Mouse (Mus musculus) kidney, embryonic 15.5 days (tissue): ENCODE measurements around the gene Pea15a. TPM values are rescaled to one million over a fixed set of nuclear protein-coding genes. Genes with fewer than 3 reads are reported as not detected.

Source experiments
- ATAC-seq: fragments of 200-750 bp; cut with Nextera tagmentation; replicated peaks from 2 replicates; pipeline ENCODE4 v1.8.0; 2017; ENCODE audit warnings: moderate TSS enrichment; ENCODE audit not compliant: low FRiP score
- H3K27ac ChIP-seq: fragments of 300-500 bp; sonication (generic); 2 replicates; pipeline ENCODE4 v1.5.1; 2015; ENCODE audit warnings: mild to moderate bottlenecking, inconsistent platforms
- H3K27me3 ChIP-seq: fragments of 300-500 bp; sonication (generic); 2 replicates; pipeline ENCODE4 v1.6.1; 2015; ENCODE audit warnings: inconsistent platforms
- H3K36me3 ChIP-seq: fragments of 300-500 bp; sonication (generic); 2 replicates; pipeline ENCODE4 v1.6.1; 2015; ENCODE audit warnings: inconsistent platforms
- H3K4me1 ChIP-seq: fragments of 300-500 bp; sonication (generic); 2 replicates; pipeline ENCODE4 v1.6.1; 2015; ENCODE audit warnings: inconsistent platforms
- H3K4me2 ChIP-seq: fragments of 300-500 bp; sonication (generic); 2 replicates; pipeline ENCODE4 v1.6.1; 2015; ENCODE audit warnings: moderate library complexity, mild to moderate bottlenecking, inconsistent platforms
- H3K4me3 ChIP-seq: fragments of 300-500 bp; sonication (generic); replicated peaks from 2 replicates; pipeline ENCODE4 v1.5.1; 2015; ENCODE audit warnings: mild to moderate bottlenecking, inconsistent platforms
- H3K9ac ChIP-seq: fragments of 300-500 bp; sonication (generic); 2 replicates; pipeline ENCODE4 v1.6.1; 2015; ENCODE audit warnings: mild to moderate bottlenecking, inconsistent platforms
- H3K9me3 ChIP-seq: fragments of 300-500 bp; sonication (generic); replicated peaks from 2 replicates; pipeline ENCODE4 v1.6.1; 2016; ENCODE audit warnings: inconsistent platforms
- WGBS: fragments of 180-500 bp; shearing (Covaris S2); methylation state at CpG from one replicate; pipeline ENCODE4 v1.1.7; 2015; ENCODE audit warnings: mixed read lengths; 5-methylcytosine and 5-hydroxymethylcytosine counted together
- polyA plus RNA-seq: library from polyadenylated mRNA; unstranded; fragments of >200 nt; fragmentation: Nextera tagmentation; extraction: Ambion mirVana; gene quantifications from 2 replicates; pipeline ENCODE4 v1.2.1, GENCODE M21; 2015

The Pea15a gene
- polyA plus RNA-seq, 1 experiment from 2014 or later, result 124 TPM

DNA sequence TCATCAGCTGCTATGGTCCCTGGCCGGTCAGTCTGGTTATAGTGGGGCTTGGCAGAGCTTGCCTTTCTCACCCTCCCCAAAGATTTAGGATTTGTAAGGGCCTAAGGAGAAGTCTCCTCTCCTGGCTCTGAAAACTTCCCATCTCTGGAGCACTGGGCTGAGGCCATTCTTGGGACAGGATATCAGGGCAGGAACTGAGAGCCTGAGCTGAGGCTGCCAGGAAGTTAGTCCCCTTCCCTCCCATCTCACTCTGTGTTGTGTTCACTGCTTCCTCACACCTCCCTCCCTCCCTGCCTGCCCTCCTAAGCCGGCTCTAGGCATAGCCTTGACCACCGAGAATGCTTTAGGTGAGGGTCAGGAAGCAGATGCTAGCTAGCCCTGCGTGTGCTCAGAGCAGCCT lies 3.0 kb downstream of the Pea15a start:
- no peak overlapping the region for H3K4me3 ChIP-seq
- H3K9ac ChIP-seq, result no peak overlapping the region
- no peaks in the 10 kb centered on the region for H3K27me3 ChIP-seq
- WGBS, result 10% methylated on average over 4 of the region's 4 CpGs
- peak overlapping the region; percentile 87 for H3K27ac ChIP-seq
- H3K4me1 ChIP-seq, result peaks cover 77% of the 10 kb centered on the region
- ATAC-seq, result no peak
- peak overlapping the region; percentile 64 for H3K4me2 ChIP-seq
- no peaks in the 10 kb centered on the region for H3K9me3 ChIP-seq
- H3K36me3 ChIP-seq, result peaks cover 34% of the 10 kb centered on the region

DNA sequence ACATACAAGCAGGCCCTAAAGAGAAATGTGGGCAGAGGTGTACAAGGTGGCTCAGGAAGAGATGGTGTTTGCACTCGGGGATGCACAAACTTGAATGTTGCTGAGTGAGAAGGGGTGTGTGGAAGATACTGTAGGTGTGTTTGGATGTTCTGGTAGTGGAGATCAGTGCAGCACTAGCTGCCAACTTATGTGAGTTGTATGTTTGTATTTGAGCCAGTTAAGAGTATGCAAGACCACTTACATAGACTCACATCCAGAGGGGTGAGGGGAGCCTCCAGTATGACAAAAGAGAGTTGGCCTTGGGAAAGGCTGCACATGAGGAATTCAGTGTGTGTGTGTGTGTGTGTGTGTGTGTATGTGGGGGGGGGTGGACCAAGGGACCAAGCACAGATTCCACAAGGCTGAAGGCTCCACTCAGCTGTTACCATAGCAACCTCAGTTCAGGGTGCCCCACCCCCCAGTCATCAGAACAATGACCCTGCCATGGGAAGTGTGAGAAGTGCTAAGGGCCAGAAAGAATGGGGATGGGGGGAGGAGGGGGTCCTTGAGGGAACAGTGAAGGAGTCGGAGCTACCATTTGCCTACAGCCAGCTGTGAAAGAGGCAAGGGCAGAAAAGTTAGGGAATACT lies 3.6 kb downstream of the Pea15a start:
- Histone ChIP-seq H3K27me3 (no peaks in the 10 kb centered on the region), H3K27ac (peak overlapping the region; percentile 87), H3K4me2 (peak overlapping the region; percentile 32), H3K36me3 (peaks cover 39% of the 10 kb centered on the region), H3K4me1 (peaks cover 77% of the 10 kb centered on the region), H3K4me3 (no peak overlapping the region), H3K9ac (0 out of 2 replicates have a peak overlapping the region, but pooled peaks have one; percentile 24), H3K9me3 (no peaks in the 10 kb centered on the region)
- 25% methylated on average over 2 of the region's 2 CpGs for WGBS
- no peak for ATAC-seq

GRCm38 (mm10) chr1:172201967-172202880 lies 4.4 kb downstream of the Pea15a start:
- ATAC-seq, result no peak
- H3K27ac ChIP-seq, result peak overlapping the region; percentile 87
- peaks cover 47% of the 10 kb centered on the region for H3K36me3 ChIP-seq
- H3K4me3 ChIP-seq, result no peak overlapping the region
- H3K27me3 ChIP-seq, result no peaks in the 10 kb centered on the region
- 31% methylated on average over 14 of the region's 14 CpGs for WGBS
- H3K4me1 ChIP-seq, result peaks cover 72% of the 10 kb centered on the region
- H3K9ac ChIP-seq, result peak overlapping the region; percentile 24; the same call in 1 of the 2 replicates
- H3K9me3 ChIP-seq, result no peaks in the 10 kb centered on the region
- H3K4me2 ChIP-seq, result peak overlapping the region; percentile 32

- Histone ChIP-seq H3K36me3 (peaks cover 60% of the 10 kb centered on the region), H3K4me2 (no peak overlapping the region), H3K4me3 (no peak overlapping the region), H3K9ac (no peak overlapping the region), H3K9me3 (no peaks in the 10 kb centered on the region), H3K27me3 (no peaks in the 10 kb centered on the region), H3K27ac (peak overlapping the region; percentile 87), H3K4me1 (peaks cover 61% of the 10 kb centered on the region)
- 55% methylated on average over 7 of the region's 7 CpGs for WGBS
- no peak for ATAC-seq
Observed at GRCm38 (mm10) chr1:172200871-172201447, 5.6 kb downstream of the Pea15a start.

DNA sequence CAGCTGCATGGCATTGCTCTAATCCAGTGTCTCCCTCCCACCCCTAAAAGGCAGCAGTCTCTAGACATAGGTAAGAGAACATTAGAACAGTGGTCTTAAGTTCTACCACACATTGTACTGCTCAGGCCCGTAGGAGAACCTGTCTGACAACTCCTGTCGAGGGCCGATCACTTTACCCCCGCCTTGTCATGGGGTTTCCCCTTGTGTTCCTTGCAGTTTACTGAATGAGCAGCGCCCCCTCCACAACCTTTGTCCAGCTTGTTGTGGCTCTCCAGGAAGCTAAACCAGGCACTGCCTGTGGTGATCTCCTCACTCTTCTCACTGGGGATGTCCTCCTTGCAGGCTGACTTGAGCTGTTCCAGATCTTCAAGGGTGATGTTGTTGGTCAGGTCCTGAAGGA lies 6.4 kb downstream of the Pea15a start:
- H3K9me3 ChIP-seq, result no peaks in the 10 kb centered on the region
- H3K4me1 ChIP-seq, result peaks cover 53% of the 10 kb centered on the region
- H3K4me2 ChIP-seq, result no peak overlapping the region
- H3K9ac ChIP-seq, result no peak overlapping the region
- H3K36me3 ChIP-seq, result peaks cover 66% of the 10 kb centered on the region
- H3K4me3 ChIP-seq, result no peak overlapping the region
- H3K27me3 ChIP-seq, result no peaks in the 10 kb centered on the region
- peak overlapping the region; percentile 14; the same call in 1 of the 2 replicates for H3K27ac ChIP-seq
- no peak for ATAC-seq
- WGBS, result 73% methylated on average over 5 of the region's 5 CpGs

GRCm38 (mm10) chr1:172198996-172199395 lies 7.6 kb downstream of the Pea15a start:
- Histone ChIP-seq H3K9ac (no peak overlapping the region), H3K4me2 (no peak overlapping the region), H3K4me1 (peaks cover 42% of the 10 kb centered on the region), H3K36me3 (peaks cover 78% of the 10 kb centered on the region), H3K9me3 (no peaks in the 10 kb centered on the region), H3K4me3 (no peak overlapping the region), H3K27me3 (no peaks in the 10 kb centered on the region), H3K27ac (no peak overlapping the region)
- 89% methylated on average over 4 of the region's 4 CpGs for WGBS
- ATAC-seq, result no peak

- no peak overlapping the region for H3K27ac ChIP-seq
- no peak overlapping the region for H3K4me2 ChIP-seq
- peaks cover 83% of the 10 kb centered on the region for H3K36me3 ChIP-seq
- H3K4me3 ChIP-seq, result no peak overlapping the region
- WGBS, result 91% methylated on average over 8 of the region's 8 CpGs
- no peaks in the 10 kb centered on the region for H3K9me3 ChIP-seq
- H3K4me1 ChIP-seq, result peaks cover 35% of the 10 kb centered on the region
- no peak overlapping the region for H3K9ac ChIP-seq
- H3K27me3 ChIP-seq, result no peaks in the 10 kb centered on the region
- no peak for ATAC-seq
Observed at GRCm38 (mm10) chr1:172198316-172198715, 8.3 kb downstream of the Pea15a start.

- ATAC-seq, result no peak
- H3K4me1 ChIP-seq, result peaks cover 30% of the 10 kb centered on the region
- H3K27ac ChIP-seq, result no peak overlapping the region
- H3K9me3 ChIP-seq, result no peaks in the 10 kb centered on the region
- no peak overlapping the region for H3K4me2 ChIP-seq
- H3K36me3 ChIP-seq, result peaks cover 84% of the 10 kb centered on the region
- H3K4me3 ChIP-seq, result no peak overlapping the region
- H3K9ac ChIP-seq, result no peak overlapping the region
- H3K27me3 ChIP-seq, result no peaks in the 10 kb centered on the region
- 84% methylated on average over 5 of the region's 5 CpGs for WGBS
Observed at GRCm38 (mm10) chr1:172197851-172198250, 8.8 kb downstream of the Pea15a start.

GRCm38 (mm10) chr1:172197146-172197545 lies 9.5 kb downstream of the Pea15a start:
- no peaks in the 10 kb centered on the region for H3K9me3 ChIP-seq
- no peaks in the 10 kb centered on the region for H3K27me3 ChIP-seq
- 90% methylated on average over 3 of the region's 3 CpGs for WGBS
- no peak overlapping the region for H3K9ac ChIP-seq
- peaks cover 23% of the 10 kb centered on the region for H3K4me1 ChIP-seq
- no peak overlapping the region for H3K4me2 ChIP-seq
- peaks cover 90% of the 10 kb centered on the region for H3K36me3 ChIP-seq
- no peak overlapping the region for H3K27ac ChIP-seq
- H3K4me3 ChIP-seq, result no peak overlapping the region
- no peak for ATAC-seq

DNA sequence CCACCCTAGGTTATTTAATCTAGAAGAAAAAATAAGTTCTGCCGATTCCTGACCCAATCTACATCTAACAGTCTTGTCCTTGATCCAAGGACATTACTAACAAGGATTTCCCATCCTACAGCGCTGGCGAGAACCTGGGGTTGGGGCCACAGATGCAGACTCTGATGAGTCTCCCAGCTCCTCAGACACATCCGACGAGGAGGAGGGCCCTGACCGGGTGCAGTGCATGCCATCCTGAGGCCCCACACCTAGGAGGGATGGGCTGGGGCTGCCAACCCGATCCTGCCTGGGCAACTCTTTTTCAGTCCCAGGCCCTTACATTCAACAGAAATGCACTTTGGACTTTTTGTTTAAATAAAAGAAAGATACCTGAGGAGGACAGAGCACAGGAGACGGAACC lies 12.2 kb downstream of the Pea15a start:
- H3K9ac ChIP-seq, result no peak overlapping the region
- no peaks in the 10 kb centered on the region for H3K27me3 ChIP-seq
- H3K4me2 ChIP-seq, result no peak overlapping the region
- peak; percentile 49; the same call in 1 of the 2 replicates for ATAC-seq
- H3K9me3 ChIP-seq, result no peaks in the 10 kb centered on the region
- H3K36me3 ChIP-seq, result peaks cover 93% of the 10 kb centered on the region
- H3K4me3 ChIP-seq, result no peak overlapping the region
- no peak overlapping the region for H3K27ac ChIP-seq
- 79% methylated on average over 8 of the region's 8 CpGs for WGBS
- H3K4me1 ChIP-seq, result no peaks in the 10 kb centered on the region

GRCm38 (mm10) chr1:172192217-172192616 lies 14.4 kb downstream of the Pea15a start:
- whole genome bisulfite sequencing, result 91% methylated on average over 3 of the region's 3 CpGs
- Histone ChIP-seq H3K4me2 (no peak overlapping the region), H3K36me3 (peaks cover 92% of the 10 kb centered on the region), H3K4me1 (no peaks in the 10 kb centered on the region), H3K9ac (no peak overlapping the region), H3K9me3 (no peaks in the 10 kb centered on the region), H3K4me3 (no peak overlapping the region), H3K27ac (no peak overlapping the region), H3K27me3 (no peaks in the 10 kb centered on the region)
- ATAC-seq, result no peak

DNA sequence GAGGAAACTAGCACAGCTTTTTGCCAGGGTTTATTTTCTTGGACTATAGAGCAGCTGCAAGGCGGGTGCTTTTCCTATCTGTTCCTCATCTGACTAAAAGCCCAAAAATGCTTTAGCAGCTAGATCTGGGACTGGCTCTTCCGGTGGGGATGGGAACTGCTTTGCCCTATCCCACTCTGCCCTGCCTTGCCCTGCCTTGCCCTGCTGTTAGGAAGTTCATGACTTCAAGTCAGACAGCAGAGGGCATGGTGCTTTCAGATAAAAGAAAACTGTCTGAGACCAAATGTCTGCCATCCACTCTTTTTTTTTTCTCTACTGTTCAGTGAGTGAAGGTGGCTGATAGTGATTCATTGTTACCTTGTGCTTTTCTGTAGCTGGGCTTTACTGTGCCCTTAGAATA lies 15.0 kb downstream of the Pea15a start:
- H3K36me3 ChIP-seq, result peaks cover 92% of the 10 kb centered on the region
- no peaks in the 10 kb centered on the region for H3K27me3 ChIP-seq
- no peaks in the 10 kb centered on the region for H3K9me3 ChIP-seq
- H3K4me1 ChIP-seq, result no peaks in the 10 kb centered on the region
- ATAC-seq, result no peak
- WGBS, result 86% methylated on average over 2 of the region's 2 CpGs
- no peak overlapping the region for H3K4me2 ChIP-seq
- H3K9ac ChIP-seq, result no peak overlapping the region
- H3K27ac ChIP-seq, result no peak overlapping the region
- H3K4me3 ChIP-seq, result no peak overlapping the region
